Mouse (Mus musculus): Measurements from ENCODE around the gene Klhl12. TPM values are rescaled to one million over a fixed set of nuclear protein-coding genes. Genes with fewer than 3 reads are reported as not detected.
A peak's percentile ranks its signal among the peaks of the same experiment; 100 is the strongest.

Gene Klhl12
- polyA plus RNA-seq, 1 experiment = 5.9 TPM

DNA sequence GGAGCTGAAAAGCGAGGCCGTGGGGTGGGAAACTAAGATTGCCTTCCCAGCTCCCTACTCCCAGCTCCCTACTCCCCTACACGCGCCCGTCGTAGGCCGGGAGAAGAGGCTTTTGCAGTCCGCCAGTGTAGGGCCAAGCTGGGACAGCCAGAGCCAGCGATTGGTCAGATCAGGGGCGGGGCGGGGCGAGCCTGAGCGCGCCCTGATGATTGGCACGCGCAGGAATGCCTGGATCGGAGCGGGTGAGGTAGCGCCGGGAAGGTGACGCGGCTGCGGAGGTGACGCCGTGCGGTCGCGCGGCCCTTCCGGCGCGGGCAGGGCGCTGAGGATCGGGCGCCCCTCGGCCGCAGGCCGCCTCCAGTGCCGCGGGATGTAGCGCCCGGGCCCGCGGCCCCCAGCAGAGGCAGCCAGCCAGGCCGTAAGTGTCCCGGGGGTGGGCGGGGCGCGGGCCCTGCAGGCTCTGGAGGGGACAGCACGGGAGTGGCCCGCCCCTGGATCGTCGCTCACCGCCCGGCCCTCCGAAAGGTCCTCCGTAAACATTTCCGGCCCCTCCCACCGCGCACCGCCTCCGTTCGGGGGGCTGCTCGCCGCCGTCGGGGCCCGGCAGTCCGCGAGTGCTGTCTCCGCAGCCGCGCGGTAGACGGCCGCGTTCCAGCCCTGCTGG, 40.0 kb upstream of the Klhl12 start, which contains the start of gene Adipor1:
TSS of gene Adipor1 (plus strand) at position 211 of the 664 bp plus-strand sequence.
- WGBS = under 1% methylated on average over 74 of the region's 77 CpGs
- Histone ChIP-seq H3K36me3 (ENCODE audit: control insufficient read depth, insufficient read depth, low read length) (peaks cover 1% of the 10 kb centered on the region; the same call in 1 of the 2 replicates), H3K4me1 (ENCODE audit: control insufficient read depth, insufficient read depth, insufficient read length) (peaks cover 2% of the 10 kb centered on the region; the same call in 1 of the 2 replicates), H3K27me3 (ENCODE audit: control insufficient read depth, insufficient read depth, low read length) (no peaks in the 10 kb centered on the region), H3K4me3 (ENCODE audit: extremely low read depth, insufficient read depth, insufficient read length) (peak within 1 kb of the TSS; percentile 78), H3K27ac (ENCODE audit: insufficient read depth, low read length) (peak within 1 kb of the TSS; percentile 83)
- TF ChIP-seq CTCF (IDR thresholded peaks at IDR 0.05; ENCODE audit: extremely low read depth, insufficient read depth, insufficient read length, insufficient replicate concordance) (no peak), POLR2A (IDR thresholded peaks at IDR 0.05; ENCODE audit: low read depth, low read length) (peak; percentile 46)
- DNase-seq (ENCODE audit: low read depth in 1 of 2, low spot score in 2 of 2) = peak; percentile 76 to 95

DNA sequence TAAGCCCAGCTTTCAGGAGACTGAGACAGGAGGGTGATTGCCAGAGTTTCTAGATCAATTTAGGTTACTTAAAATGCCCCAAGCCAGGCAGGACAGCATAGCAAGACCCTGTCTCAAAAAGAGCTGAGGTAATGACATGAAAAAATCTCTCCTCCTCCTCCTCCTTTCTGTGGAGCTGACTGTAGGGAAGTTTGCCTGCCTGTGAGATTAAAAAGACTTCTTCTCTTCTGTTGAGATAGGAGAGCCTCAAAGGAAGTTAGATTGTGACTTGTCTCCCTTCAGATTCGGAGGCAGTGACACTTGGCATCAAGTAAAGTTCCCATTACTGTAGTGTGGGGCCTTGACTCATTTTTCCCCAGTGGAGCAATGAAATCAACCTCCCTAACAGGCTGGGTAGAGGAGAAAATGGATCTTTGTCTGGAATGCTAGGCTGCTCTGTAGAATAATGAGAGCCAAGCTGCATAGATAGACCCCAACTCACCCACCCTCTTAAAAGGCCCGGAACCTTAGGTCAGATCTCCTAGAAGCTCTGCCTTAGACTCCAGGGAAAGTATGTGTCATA, 36.8 kb upstream of the Klhl12 start:
- no peak overlapping the region for H3K27ac ChIP-seq (ENCODE audit: insufficient read depth, low read length)

DNA sequence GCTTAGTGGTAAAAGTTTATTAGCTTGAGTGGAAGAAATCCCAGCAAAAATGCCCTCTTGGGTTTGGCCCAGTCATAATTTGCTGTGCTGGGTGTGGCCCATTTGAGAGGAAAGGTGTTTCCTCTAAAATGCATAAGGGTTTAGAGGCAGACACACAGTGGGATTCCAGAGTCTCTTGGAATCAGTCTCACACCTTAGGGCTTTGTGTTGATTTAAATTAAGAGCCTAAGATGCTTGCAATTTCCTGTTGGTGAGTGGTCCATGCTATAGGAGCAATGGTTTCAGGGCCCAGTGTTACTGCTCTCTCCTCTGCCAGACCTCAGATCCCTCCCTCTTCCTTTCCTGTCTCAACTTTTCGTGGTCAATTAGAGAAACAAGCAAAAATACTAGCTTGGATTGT, 36.2 kb upstream of the Klhl12 start:
- Histone ChIP-seq H3K27me3 (ENCODE audit: control insufficient read depth, insufficient read depth, low read length) (no peaks in the 10 kb centered on the region), H3K4me3 (ENCODE audit: extremely low read depth, insufficient read depth, insufficient read length) (no peak overlapping the region), H3K36me3 (ENCODE audit: control insufficient read depth, insufficient read depth, low read length) (peaks cover 9% of the 10 kb centered on the region), H3K27ac (ENCODE audit: insufficient read depth, low read length) (no peak overlapping the region), H3K4me1 (ENCODE audit: control insufficient read depth, insufficient read depth, insufficient read length) (peaks cover 2% of the 10 kb centered on the region; the same call in 1 of the 2 replicates)
- WGBS = 13% methylated on average over 1 of the region's 1 CpGs
- DNase-seq (ENCODE audit: low read depth in 1 of 2, low spot score in 2 of 2) = no peak
- no peak for TF ChIP-seq POLR2A (IDR thresholded peaks at IDR 0.05; ENCODE audit: low read depth, low read length)
- TF ChIP-seq CTCF (IDR thresholded peaks at IDR 0.05; ENCODE audit: extremely low read depth, insufficient read depth, insufficient read length, insufficient replicate concordance) = no peak

More for the DNA sequence above, 36.8 kb upstream of the Klhl12 start:
- TF ChIP-seq POLR2A (IDR thresholded peaks at IDR 0.05; ENCODE audit: low read depth, low read length) (no peak), CTCF (IDR thresholded peaks at IDR 0.05; ENCODE audit: extremely low read depth, insufficient read depth, insufficient read length, insufficient replicate concordance) (no peak)
- no peak for DNase-seq (ENCODE audit: low read depth in 1 of 2, low spot score in 2 of 2)
- Histone ChIP-seq H3K36me3 (ENCODE audit: control insufficient read depth, insufficient read depth, low read length) (peaks cover 6% of the 10 kb centered on the region; the same call in 1 of the 2 replicates), H3K27me3 (ENCODE audit: control insufficient read depth, insufficient read depth, low read length) (no peaks in the 10 kb centered on the region), H3K4me3 (ENCODE audit: extremely low read depth, insufficient read depth, insufficient read length) (no peak overlapping the region), H3K4me1 (ENCODE audit: control insufficient read depth, insufficient read depth, insufficient read length) (peaks cover 2% of the 10 kb centered on the region; the same call in 1 of the 2 replicates)
- 69% methylated on average over 2 of the region's 2 CpGs for WGBS

- Histone ChIP-seq H3K4me1 (ENCODE audit: control insufficient read depth, insufficient read depth, insufficient read length) (peaks cover 2% of the 10 kb centered on the region; the same call in 1 of the 2 replicates), H3K36me3 (ENCODE audit: control insufficient read depth, insufficient read depth, low read length) (peaks cover 15% of the 10 kb centered on the region), H3K27me3 (ENCODE audit: control insufficient read depth, insufficient read depth, low read length) (no peaks in the 10 kb centered on the region), H3K4me3 (ENCODE audit: extremely low read depth, insufficient read depth, insufficient read length) (no peak overlapping the region), H3K27ac (ENCODE audit: insufficient read depth, low read length) (no peak overlapping the region)
- WGBS = 36% methylated on average over 5 of the region's 5 CpGs
- TF ChIP-seq CTCF (IDR thresholded peaks at IDR 0.05; ENCODE audit: extremely low read depth, insufficient read depth, insufficient read length, insufficient replicate concordance) (no peak), POLR2A (IDR thresholded peaks at IDR 0.05; ENCODE audit: low read depth, low read length) (no peak)
- no peak for DNase-seq (ENCODE audit: low read depth in 1 of 2, low spot score in 2 of 2)
Measured at GRCm38 (mm10) chr1:134419751-134420458, 35.4 kb upstream of the Klhl12 start.

GRCm38 (mm10) chr1:134423911-134424310, 31.4 kb upstream of the Klhl12 start:
- Histone ChIP-seq H3K4me3 (ENCODE audit: extremely low read depth, insufficient read depth, insufficient read length) (no peak overlapping the region), H3K4me1 (ENCODE audit: control insufficient read depth, insufficient read depth, insufficient read length) (no peaks in the 10 kb centered on the region), H3K27me3 (ENCODE audit: control insufficient read depth, insufficient read depth, low read length) (no peaks in the 10 kb centered on the region), H3K36me3 (ENCODE audit: control insufficient read depth, insufficient read depth, low read length) (peaks cover 45% of the 10 kb centered on the region), H3K27ac (ENCODE audit: insufficient read depth, low read length) (no peak overlapping the region)
- TF ChIP-seq POLR2A (IDR thresholded peaks at IDR 0.05; ENCODE audit: low read depth, low read length) (no peak), CTCF (IDR thresholded peaks at IDR 0.05; ENCODE audit: extremely low read depth, insufficient read depth, insufficient read length, insufficient replicate concordance) (no peak)
- DNase-seq (ENCODE audit: low read depth in 1 of 2, low spot score in 2 of 2) = no peak
- 78% methylated on average over 10 of the region's 10 CpGs for WGBS

GRCm38 (mm10) chr1:134426289-134426688, 29.0 kb upstream of the Klhl12 start:
- no peak overlapping the region for H3K27ac ChIP-seq (ENCODE audit: insufficient read depth, low read length)

More at GRCm38 (mm10) chr1:134426289-134426688, 29.0 kb upstream of the Klhl12 start:
- TF ChIP-seq POLR2A (IDR thresholded peaks at IDR 0.05; ENCODE audit: low read depth, low read length) (no peak), CTCF (IDR thresholded peaks at IDR 0.05; ENCODE audit: extremely low read depth, insufficient read depth, insufficient read length, insufficient replicate concordance) (no peak)
- H3K4me1 ChIP-seq (ENCODE audit: control insufficient read depth, insufficient read depth, insufficient read length) = no peaks in the 10 kb centered on the region
- peaks cover 58% of the 10 kb centered on the region for H3K36me3 ChIP-seq (ENCODE audit: control insufficient read depth, insufficient read depth, low read length)
- H3K4me3 ChIP-seq (ENCODE audit: extremely low read depth, insufficient read depth, insufficient read length) = no peak overlapping the region
- 80% methylated on average over 5 of the region's 5 CpGs for WGBS
- no peaks in the 10 kb centered on the region for H3K27me3 ChIP-seq (ENCODE audit: control insufficient read depth, insufficient read depth, low read length)
- no peak for DNase-seq (ENCODE audit: low read depth in 1 of 2, low spot score in 2 of 2)

All from spleen, adult 2 months (tissue).